Mouse (Mus musculus): ENCODE data around the gene Spocd1. TPM values are rescaled to one million over a fixed set of nuclear protein-coding genes. Genes with fewer than 3 reads are reported as not detected.

Spocd1 gene
- total RNA-seq, 2 experiments from 2014 or later = 0.49 to 0.59 TPM

DNA sequence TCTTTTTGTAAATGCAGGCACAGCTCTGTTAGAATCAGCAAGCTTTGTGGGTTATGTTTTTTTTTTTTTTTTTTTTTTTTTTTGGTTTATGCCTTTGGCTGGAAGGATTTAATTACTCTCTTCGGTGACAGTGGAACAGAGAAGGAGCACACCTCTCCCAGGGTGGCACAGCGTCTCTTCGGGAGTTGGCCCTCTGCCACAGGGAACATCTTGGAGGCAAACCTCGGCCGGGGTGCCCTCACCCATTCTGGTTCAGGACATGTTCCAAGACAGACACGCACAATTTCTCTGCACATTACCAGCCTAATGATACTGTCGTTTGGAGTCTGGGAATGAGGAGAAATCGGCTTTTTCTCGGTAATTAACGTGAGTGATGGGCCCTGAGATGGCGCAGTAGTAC lies 41.8 kb downstream of the Spocd1 start:
- DNase-seq (ENCODE audit: low spot score in 2 of 2) = no peak

DNA sequence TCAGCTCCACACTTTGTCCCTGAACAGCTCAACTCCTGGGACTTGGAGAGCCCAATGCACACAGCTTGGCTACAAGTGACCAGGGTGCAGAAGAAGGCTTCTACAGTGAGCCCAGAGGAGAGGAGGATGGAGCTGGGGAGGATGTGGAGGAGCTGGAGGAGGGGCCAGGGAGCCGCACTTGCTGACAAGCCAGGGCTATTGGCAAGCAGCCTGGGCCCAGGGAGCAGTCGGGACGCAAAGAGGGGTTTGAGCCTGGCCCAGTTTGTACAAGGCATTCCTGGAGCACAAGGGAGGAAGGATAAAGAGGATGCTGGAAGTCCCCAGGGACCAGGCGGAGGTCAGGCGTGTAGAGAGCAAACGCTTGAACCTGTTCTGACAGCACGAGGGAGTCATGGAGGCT lies 42.9 kb downstream of the Spocd1 start:
- DNase-seq (ENCODE audit: low spot score in 2 of 2) = no peak

DNA sequence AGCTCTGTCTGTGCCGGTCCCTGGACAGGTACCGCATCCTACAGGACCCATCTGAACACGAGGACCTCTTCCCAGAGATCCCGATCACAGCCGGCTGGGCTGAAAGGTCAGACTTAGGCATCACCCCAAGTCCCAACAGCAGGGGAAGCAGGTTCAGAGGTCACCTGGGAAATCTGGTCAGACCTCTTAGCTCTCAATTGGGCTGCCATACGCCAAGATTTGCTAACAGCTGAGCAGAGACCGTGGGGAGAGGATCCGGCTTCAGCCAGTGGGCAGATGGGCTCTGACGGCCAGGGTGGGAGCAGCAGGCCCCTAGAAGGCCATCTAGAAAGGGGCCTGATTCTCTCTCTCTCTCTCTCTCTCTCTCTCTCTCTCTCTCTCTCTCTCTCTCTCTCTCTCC lies 45.2 kb downstream of the Spocd1 start:
- no peak for DNase-seq (ENCODE audit: low spot score in 2 of 2)

DNA sequence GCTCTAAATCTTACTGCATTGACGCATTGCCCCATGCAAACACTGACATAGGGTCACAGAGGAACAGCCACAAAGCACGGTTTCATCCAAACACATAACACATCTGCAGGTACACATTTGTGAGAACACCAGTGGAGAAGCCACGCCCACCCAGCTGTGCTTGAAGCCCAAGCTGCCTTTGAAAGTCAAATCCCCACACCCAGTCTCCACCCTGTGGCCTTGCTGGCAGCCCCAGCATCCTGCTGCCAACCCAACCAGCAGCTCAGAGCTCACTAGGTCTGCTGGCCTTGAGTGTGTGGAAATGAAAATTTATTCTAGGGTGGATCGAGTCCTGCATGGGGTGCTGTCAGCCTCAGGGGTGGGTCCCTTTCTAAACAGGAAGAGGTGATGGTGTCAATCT lies 48.2 kb downstream of the Spocd1 start:
- no peak for DNase-seq (ENCODE audit: low spot score in 2 of 2)

DNA sequence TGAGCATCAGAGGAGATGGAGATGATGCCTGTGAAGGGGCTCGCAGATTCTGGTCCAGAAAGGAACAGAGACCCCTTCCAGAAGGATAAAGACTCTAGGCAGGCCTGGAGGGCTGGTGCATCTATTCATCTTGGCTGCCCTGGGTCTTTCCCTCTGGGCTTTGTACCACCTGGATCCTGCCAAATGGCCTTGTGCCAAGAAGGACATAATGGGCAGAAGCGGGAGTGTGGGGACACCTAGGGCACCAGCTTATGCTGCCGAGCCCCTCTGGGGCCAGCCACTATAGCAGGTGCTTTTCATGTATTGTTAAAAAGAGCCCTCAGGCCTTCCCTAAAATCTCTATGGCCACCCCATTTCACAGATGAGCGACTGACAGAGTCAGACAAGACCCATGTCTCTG lies 49.2 kb downstream of the Spocd1 start:
- no peak for DNase-seq (ENCODE audit: low spot score in 2 of 2)

- peak; percentile 53 to 69 for DNase-seq (ENCODE audit: low spot score in 2 of 2)
These were observed 49.9 kb downstream of the Spocd1 start for GRCm38 (mm10) chr4:129978930-129979329.

GRCm38 (mm10) chr4:129981657-129982056 lies 52.6 kb downstream of the Spocd1 start:
- DNase-seq (ENCODE audit: low spot score in 2 of 2) = no peak

- DNase-seq (ENCODE audit: low spot score in 2 of 2) = no peak
These were observed 54.0 kb downstream of the Spocd1 start for GRCm38 (mm10) chr4:129983046-129983445.

GRCm38 (mm10) chr4:129983764-129984420 lies 54.8 kb downstream of the Spocd1 start:
- peak; percentile 86 to 92 for DNase-seq (ENCODE audit: low spot score in 2 of 2)

- DNase-seq (ENCODE audit: low spot score in 2 of 2) = peak in 1 of 2 experiments; percentile 34
These were observed 55.5 kb downstream of the Spocd1 start, which contains the start of gene Adgrb2 for GRCm38 (mm10) chr4:129984421-129985061. Gene Adgrb2 (plus strand): TSS chr4:129984870.

- no peak for DNase-seq (ENCODE audit: low spot score in 2 of 2)
These were observed 56.2 kb downstream of the Spocd1 start for GRCm38 (mm10) chr4:129985161-129985670.

GRCm38 (mm10) chr4:129985671-129986441 lies 56.8 kb downstream of the Spocd1 start:
- DNase-seq (ENCODE audit: low spot score in 2 of 2) = peak; percentile 78 to 85

- no peak for DNase-seq (ENCODE audit: low spot score in 2 of 2)
These were observed 58.9 kb downstream of the Spocd1 start for GRCm38 (mm10) chr4:129987825-129988504.

DNA sequence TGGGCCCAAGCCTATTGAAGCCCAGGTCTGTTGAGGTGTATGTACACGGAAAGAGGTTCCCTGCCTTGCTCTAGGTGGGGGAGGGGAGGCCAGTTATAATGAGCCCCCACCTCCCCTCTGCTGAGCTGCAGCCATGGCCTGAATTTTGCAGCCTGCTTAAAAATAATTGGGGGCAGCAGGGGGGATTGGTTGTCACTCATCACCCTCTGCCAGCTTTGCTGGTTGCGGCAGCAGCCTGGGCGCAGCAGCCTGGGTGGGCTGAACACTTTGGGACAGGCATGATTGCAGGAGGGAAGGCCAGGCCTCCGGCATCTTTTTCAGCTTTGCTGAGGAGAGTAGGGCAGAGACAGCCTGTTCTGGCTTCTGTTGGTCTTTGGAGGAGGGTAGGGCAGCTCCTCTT lies 60.9 kb downstream of the Spocd1 start:
- DNase-seq (ENCODE audit: low spot score in 2 of 2) = no peak

DNA sequence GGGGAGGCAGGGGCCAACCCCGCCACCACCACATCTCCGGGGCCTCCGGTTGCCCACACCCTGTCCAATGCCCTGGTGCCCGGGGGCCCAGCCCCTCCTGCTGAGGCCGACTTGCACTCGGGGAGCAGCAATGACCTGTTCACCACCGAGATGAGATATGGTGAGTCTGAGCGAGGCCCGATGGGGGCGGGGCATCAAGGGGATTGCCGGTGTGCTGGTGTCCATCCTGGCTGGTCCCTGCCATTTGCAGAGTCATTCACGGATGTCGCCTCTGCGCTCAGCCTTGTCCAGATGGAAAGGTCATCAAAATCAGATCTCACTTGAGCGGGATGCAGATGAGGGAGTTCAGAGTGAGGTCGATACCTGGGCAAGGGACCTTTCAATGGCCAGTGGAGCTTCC lies 63.7 kb downstream of the Spocd1 start:
- no peak for DNase-seq (ENCODE audit: low spot score in 2 of 2)

- no peak for DNase-seq (ENCODE audit: low spot score in 2 of 2)
These were observed 64.2 kb downstream of the Spocd1 start for GRCm38 (mm10) chr4:129993213-129993612.

DNA sequence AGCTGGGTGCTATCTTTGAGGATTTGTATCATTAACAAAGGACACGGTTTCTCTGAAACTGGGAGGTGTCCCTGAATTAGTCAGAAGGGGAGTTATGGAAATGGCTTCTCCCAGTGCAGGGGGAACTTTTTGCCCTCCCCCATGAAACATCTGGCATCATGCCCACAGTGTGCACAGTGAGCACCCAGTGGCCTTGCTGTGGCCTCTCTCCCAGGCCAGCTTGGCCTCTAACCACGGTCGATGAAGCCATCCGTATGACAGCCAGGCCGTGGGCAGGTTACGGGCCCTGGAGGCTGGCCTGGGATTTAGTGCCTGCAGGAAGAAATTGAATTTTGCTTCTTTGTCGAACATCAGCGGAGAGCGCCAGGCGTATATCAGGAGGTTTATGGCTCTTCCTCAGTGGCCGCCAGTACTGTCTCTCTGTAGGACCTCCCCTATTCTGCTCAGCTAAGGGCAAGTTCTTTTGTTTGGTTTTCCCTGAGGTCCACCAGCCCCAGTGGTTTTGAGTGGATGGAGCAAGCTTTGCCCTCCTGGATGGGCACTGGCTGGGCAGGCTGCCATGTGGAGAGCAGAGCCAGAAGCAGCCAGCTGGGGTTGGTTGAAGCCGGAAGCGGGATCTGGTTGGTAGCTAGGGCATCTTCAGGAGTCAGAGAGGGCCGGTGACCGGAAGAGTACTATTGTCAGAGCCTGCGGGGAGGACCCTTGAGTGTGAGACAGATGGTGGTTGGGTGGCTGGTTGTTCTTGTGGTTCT lies 65.1 kb downstream of the Spocd1 start:
- DNase-seq (ENCODE audit: low spot score in 2 of 2) = peak in 1 of 2 experiments; percentile 66

- no peak for DNase-seq (ENCODE audit: low spot score in 2 of 2)
These were observed 65.7 kb downstream of the Spocd1 start for GRCm38 (mm10) chr4:129994728-129995127.

DNA sequence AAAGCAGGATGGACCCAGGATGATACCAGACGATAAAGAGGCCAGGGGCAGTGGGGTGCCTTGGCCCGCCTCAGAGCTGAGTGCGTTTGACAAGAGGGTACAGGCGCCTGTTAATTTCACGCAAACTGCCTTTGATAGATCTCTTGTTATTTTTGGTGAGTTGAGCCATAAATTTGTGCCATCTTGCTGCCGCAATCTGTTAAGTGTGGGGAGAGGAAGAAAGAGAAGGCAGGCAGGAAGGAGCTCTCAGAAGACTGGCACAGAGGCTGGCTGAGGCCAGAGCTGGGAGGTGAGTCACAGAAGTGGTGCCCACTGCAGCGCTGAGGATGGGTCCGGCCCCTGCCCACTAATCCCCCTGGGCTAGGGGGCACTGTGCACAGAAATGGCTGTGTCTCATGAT lies 66.2 kb downstream of the Spocd1 start:
- DNase-seq (ENCODE audit: low spot score in 2 of 2) = no peak

- no peak for DNase-seq (ENCODE audit: low spot score in 2 of 2)
These were observed 67.0 kb downstream of the Spocd1 start for GRCm38 (mm10) chr4:129996015-129996414.

- DNase-seq (ENCODE audit: low spot score in 2 of 2) = peak; percentile 73 to 80
These were observed 69.1 kb downstream of the Spocd1 start for GRCm38 (mm10) chr4:129998124-129998523.

All from left cerebral cortex, adult 18-20 months (tissue).